Mouse (Mus musculus): ENCODE measurements around the gene Ralb.

GRCm38 (mm10) chr1:119532165-119532564, 27.6 kb upstream of the Ralb start:
- no peak for TF ChIP-seq EP300 (IDR thresholded peaks at IDR 0.05)
- no peak for TF ChIP-seq CTCF (IDR thresholded peaks at IDR 0.05)
